Mouse (Mus musculus): ENCODE results near the gene Asb18.

The Asb18 gene

DNA sequence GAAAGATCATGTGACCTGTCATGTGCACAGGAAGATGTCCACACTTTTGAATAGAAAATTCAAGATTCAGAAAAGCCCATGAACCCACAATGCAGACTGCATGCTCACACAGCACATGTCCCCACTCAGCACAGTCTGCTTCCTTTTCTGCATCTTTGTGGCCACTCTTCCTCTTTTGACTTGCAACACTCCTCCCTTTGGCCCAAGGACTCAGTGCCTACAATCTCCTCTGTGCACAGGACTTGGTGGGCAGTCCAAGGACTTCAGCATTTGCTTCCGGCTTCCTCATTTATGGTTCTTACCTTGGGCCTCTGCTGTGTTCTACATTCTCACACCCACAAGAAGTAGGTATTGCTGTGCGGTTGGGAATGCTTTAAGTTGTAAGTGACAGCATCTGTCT lies 112.2 kb downstream of the Asb18 start:
- in situ Hi-C loops (cut with MboI, MseI), result no loop called here

DNA sequence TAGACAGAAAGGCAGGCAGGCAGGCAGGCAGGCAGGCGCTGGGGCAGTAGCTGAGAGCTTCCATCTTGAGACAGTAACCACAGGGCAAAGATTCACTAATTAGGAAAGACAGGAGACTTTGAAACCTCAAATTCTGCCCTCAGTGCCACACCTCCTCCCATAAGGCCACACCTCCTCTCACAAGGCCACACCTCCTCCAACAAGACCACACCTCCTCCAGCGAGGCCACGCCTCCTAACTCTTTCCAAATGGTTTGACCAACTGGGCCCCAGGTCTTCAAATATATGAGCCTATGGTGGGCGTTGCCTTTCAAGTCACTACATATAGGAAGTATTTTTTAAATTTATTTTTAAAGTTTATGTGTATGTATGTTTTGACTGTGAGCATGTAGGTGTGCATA lies 113.1 kb downstream of the Asb18 start:
- in situ Hi-C loops (cut with MboI, MseI), result no loop called here

Data from T-helper 2 cell (primary cell).